Mouse (Mus musculus): ENCODE data around the gene Trex2. TPM values are rescaled to one million over a fixed set of nuclear protein-coding genes. Genes with fewer than 3 reads are reported as not detected.

Gene Trex2
- polyA plus RNA-seq (2014; fragmentation: Nextera tagmentation; extraction: Ambion mirVana), result not detected in 2 replicates

GRCm38 (mm10) chrX:73435252-73435651 is at the start of gene Trex2:
Gene Trex2 (minus strand): TSS chrX:73435344.
- ATAC-seq (ENCODE audit: low FRiP score) (no peak), DNase-seq (ENCODE audit: low spot score, missing footprints) (no peak)
- WGBS, result 85% methylated on average over 11 of the region's 11 CpGs
- H3K9me3 ChIP-seq (ENCODE audit: control insufficient read depth, low read length), result no peaks in the 10 kb centered on the region
- no peaks in the 10 kb centered on the region for H3K4me1 ChIP-seq (ENCODE audit: control insufficient read depth, insufficient read depth, low read length)
- H3K36me3 ChIP-seq (ENCODE audit: control insufficient read depth, insufficient read depth, low read length), result no peaks in the 10 kb centered on the region
- no peaks in the 10 kb centered on the region for H3K27me3 ChIP-seq (ENCODE audit: control insufficient read depth, insufficient read depth, low read length)
- no peak within 1 kb of the TSS for H3K9ac ChIP-seq (ENCODE audit: low read length)
- H3K27ac ChIP-seq (ENCODE audit: low read depth, low read length), result no peak within 1 kb of the TSS
- H3K4me2 ChIP-seq, result no peak within 1 kb of the TSS
- no peak within 1 kb of the TSS for H3K4me3 ChIP-seq (ENCODE audit: low read depth, low read length)

GRCm38 (mm10) chrX:73484870-73485269 is 49.7 kb upstream of the Trex2 start:
- no peaks in the 10 kb centered on the region for H3K27me3 ChIP-seq (ENCODE audit: control insufficient read depth, insufficient read depth, low read length)
- no peaks in the 10 kb centered on the region for H3K9me3 ChIP-seq (ENCODE audit: control insufficient read depth, low read length)
- 81% methylated on average over 4 of the region's 4 CpGs for WGBS
- ATAC-seq (ENCODE audit: low FRiP score) (no peak), DNase-seq (ENCODE audit: low spot score, missing footprints) (no peak)
- no peak overlapping the region for H3K4me3 ChIP-seq (ENCODE audit: low read depth, low read length)
- H3K27ac ChIP-seq (ENCODE audit: low read depth, low read length), result no peak overlapping the region
- H3K9ac ChIP-seq (ENCODE audit: low read length), result no peak overlapping the region
- no peak overlapping the region for H3K4me2 ChIP-seq
- no peaks in the 10 kb centered on the region for H3K36me3 ChIP-seq (ENCODE audit: control insufficient read depth, insufficient read depth, low read length)
- no peaks in the 10 kb centered on the region for H3K4me1 ChIP-seq (ENCODE audit: control insufficient read depth, insufficient read depth, low read length)

GRCm38 (mm10) chrX:73484076-73484475 is 48.9 kb upstream of the Trex2 start:
- Histone ChIP-seq H3K27ac (ENCODE audit: low read depth, low read length) (no peak overlapping the region), H3K9ac (ENCODE audit: low read length) (no peak overlapping the region), H3K27me3 (ENCODE audit: control insufficient read depth, insufficient read depth, low read length) (no peaks in the 10 kb centered on the region), H3K36me3 (ENCODE audit: control insufficient read depth, insufficient read depth, low read length) (no peaks in the 10 kb centered on the region), H3K4me1 (ENCODE audit: control insufficient read depth, insufficient read depth, low read length) (no peaks in the 10 kb centered on the region), H3K4me3 (ENCODE audit: low read depth, low read length) (no peak overlapping the region), H3K4me2 (no peak overlapping the region), H3K9me3 (ENCODE audit: control insufficient read depth, low read length) (no peaks in the 10 kb centered on the region)
- ATAC-seq (ENCODE audit: low FRiP score), result no peak
- no peak for DNase-seq (ENCODE audit: low spot score, missing footprints)
- 64% methylated on average over 1 of the region's 1 CpGs for WGBS

GRCm38 (mm10) chrX:73483484-73483810 is 48.3 kb upstream of the Trex2 start, which contains the start of gene Bgn:
Gene Bgn (plus strand): TSS chrX:73483602.
- no peak for DNase-seq (ENCODE audit: low spot score, missing footprints)

GRCm38 (mm10) chrX:73482643-73483483 is 47.7 kb upstream of the Trex2 start:
- 57% methylated on average over 4 of the region's 4 CpGs for WGBS

More at GRCm38 (mm10) chrX:73483484-73483810, 48.3 kb upstream of the Trex2 start, which contains the start of gene Bgn:
- ATAC-seq (ENCODE audit: low FRiP score), result no peak
- 29% methylated on average over 10 of the region's 14 CpGs for WGBS
- Histone ChIP-seq H3K4me1 (ENCODE audit: control insufficient read depth, insufficient read depth, low read length) (no peaks in the 10 kb centered on the region), H3K36me3 (ENCODE audit: control insufficient read depth, insufficient read depth, low read length) (no peaks in the 10 kb centered on the region), H3K4me2 (no peak within 1 kb of the TSS), H3K9ac (ENCODE audit: low read length) (no peak within 1 kb of the TSS), H3K9me3 (ENCODE audit: control insufficient read depth, low read length) (no peaks in the 10 kb centered on the region), H3K27me3 (ENCODE audit: control insufficient read depth, insufficient read depth, low read length) (no peaks in the 10 kb centered on the region), H3K4me3 (ENCODE audit: low read depth, low read length) (no peak within 1 kb of the TSS), H3K27ac (ENCODE audit: low read depth, low read length) (no peak within 1 kb of the TSS)

GRCm38 (mm10) chrX:73480334-73480733 is 45.2 kb upstream of the Trex2 start:
- no peak overlapping the region for H3K4me2 ChIP-seq
- no peaks in the 10 kb centered on the region for H3K27me3 ChIP-seq (ENCODE audit: control insufficient read depth, insufficient read depth, low read length)
- no peaks in the 10 kb centered on the region for H3K36me3 ChIP-seq (ENCODE audit: control insufficient read depth, insufficient read depth, low read length)
- no peak overlapping the region for H3K4me3 ChIP-seq (ENCODE audit: low read depth, low read length)
- H3K9ac ChIP-seq (ENCODE audit: low read length), result no peak overlapping the region
- 52% methylated on average over 2 of the region's 2 CpGs for WGBS
- no peak for DNase-seq (ENCODE audit: low spot score, missing footprints)
- no peak overlapping the region for H3K27ac ChIP-seq (ENCODE audit: low read depth, low read length)
- no peaks in the 10 kb centered on the region for H3K9me3 ChIP-seq (ENCODE audit: control insufficient read depth, low read length)
- no peak for ATAC-seq (ENCODE audit: low FRiP score)
- H3K4me1 ChIP-seq (ENCODE audit: control insufficient read depth, insufficient read depth, low read length), result no peaks in the 10 kb centered on the region

More at GRCm38 (mm10) chrX:73482643-73483483, 47.7 kb upstream of the Trex2 start:
- H3K9me3 ChIP-seq (ENCODE audit: control insufficient read depth, low read length), result no peaks in the 10 kb centered on the region
- H3K4me2 ChIP-seq, result no peak overlapping the region
- DNase-seq (ENCODE audit: low spot score, missing footprints) (no peak), ATAC-seq (ENCODE audit: low FRiP score) (no peak)
- H3K4me1 ChIP-seq (ENCODE audit: control insufficient read depth, insufficient read depth, low read length), result no peaks in the 10 kb centered on the region
- H3K27ac ChIP-seq (ENCODE audit: low read depth, low read length), result no peak overlapping the region
- H3K9ac ChIP-seq (ENCODE audit: low read length), result no peak overlapping the region
- no peak overlapping the region for H3K4me3 ChIP-seq (ENCODE audit: low read depth, low read length)
- H3K36me3 ChIP-seq (ENCODE audit: control insufficient read depth, insufficient read depth, low read length), result no peaks in the 10 kb centered on the region
- H3K27me3 ChIP-seq (ENCODE audit: control insufficient read depth, insufficient read depth, low read length), result no peaks in the 10 kb centered on the region

- ATAC-seq (ENCODE audit: low FRiP score), result no peak
- H3K27me3 ChIP-seq (ENCODE audit: control insufficient read depth, insufficient read depth, low read length), result no peaks in the 10 kb centered on the region
- H3K4me3 ChIP-seq (ENCODE audit: low read depth, low read length), result no peak overlapping the region
- H3K9me3 ChIP-seq (ENCODE audit: control insufficient read depth, low read length), result no peaks in the 10 kb centered on the region
- H3K9ac ChIP-seq (ENCODE audit: low read length), result no peak overlapping the region
- H3K27ac ChIP-seq (ENCODE audit: low read depth, low read length), result no peak overlapping the region
- no peaks in the 10 kb centered on the region for H3K36me3 ChIP-seq (ENCODE audit: control insufficient read depth, insufficient read depth, low read length)
- H3K4me2 ChIP-seq, result no peak overlapping the region
- DNase-seq (ENCODE audit: low spot score, missing footprints), result no peak
- no peaks in the 10 kb centered on the region for H3K4me1 ChIP-seq (ENCODE audit: control insufficient read depth, insufficient read depth, low read length)
Measured at GRCm38 (mm10) chrX:73479656-73480055, 44.5 kb upstream of the Trex2 start.

GRCm38 (mm10) chrX:73477500-73477899 is 42.4 kb upstream of the Trex2 start:
- Histone ChIP-seq H3K27me3 (ENCODE audit: control insufficient read depth, insufficient read depth, low read length) (no peaks in the 10 kb centered on the region), H3K4me1 (ENCODE audit: control insufficient read depth, insufficient read depth, low read length) (no peaks in the 10 kb centered on the region)
- 57% methylated on average over 2 of the region's 2 CpGs for WGBS

GRCm38 (mm10) chrX:73476621-73477020 is 41.5 kb upstream of the Trex2 start:
- WGBS, result 60% methylated on average over 2 of the region's 2 CpGs
- no peaks in the 10 kb centered on the region for H3K9me3 ChIP-seq (ENCODE audit: control insufficient read depth, low read length)

More at GRCm38 (mm10) chrX:73477500-73477899, 42.4 kb upstream of the Trex2 start:
- H3K4me2 ChIP-seq, result no peak overlapping the region
- DNase-seq (ENCODE audit: low spot score, missing footprints), result no peak
- no peaks in the 10 kb centered on the region for H3K9me3 ChIP-seq (ENCODE audit: control insufficient read depth, low read length)
- no peak overlapping the region for H3K27ac ChIP-seq (ENCODE audit: low read depth, low read length)
- H3K36me3 ChIP-seq (ENCODE audit: control insufficient read depth, insufficient read depth, low read length), result no peaks in the 10 kb centered on the region
- H3K9ac ChIP-seq (ENCODE audit: low read length), result no peak overlapping the region
- no peak for ATAC-seq (ENCODE audit: low FRiP score)
- no peak overlapping the region for H3K4me3 ChIP-seq (ENCODE audit: low read depth, low read length)

More at GRCm38 (mm10) chrX:73476621-73477020, 41.5 kb upstream of the Trex2 start:
- DNase-seq (ENCODE audit: low spot score, missing footprints) (no peak), ATAC-seq (ENCODE audit: low FRiP score) (no peak)
- no peak overlapping the region for H3K9ac ChIP-seq (ENCODE audit: low read length)
- no peaks in the 10 kb centered on the region for H3K4me1 ChIP-seq (ENCODE audit: control insufficient read depth, insufficient read depth, low read length)
- H3K27ac ChIP-seq (ENCODE audit: low read depth, low read length), result no peak overlapping the region
- no peak overlapping the region for H3K4me2 ChIP-seq
- H3K27me3 ChIP-seq (ENCODE audit: control insufficient read depth, insufficient read depth, low read length), result no peaks in the 10 kb centered on the region
- no peaks in the 10 kb centered on the region for H3K36me3 ChIP-seq (ENCODE audit: control insufficient read depth, insufficient read depth, low read length)
- no peak overlapping the region for H3K4me3 ChIP-seq (ENCODE audit: low read depth, low read length)

All from midbrain, embryonic 11.5 days (tissue).